Mouse (Mus musculus): ENCODE data around the gene Pcnx3. TPM values are rescaled to one million over a fixed set of nuclear protein-coding genes. Genes with fewer than 3 reads are reported as not detected.

Pcnx3 gene
- polyA plus RNA-seq, 1 experiment from 2014 or later, result 27.6 TPM

DNA sequence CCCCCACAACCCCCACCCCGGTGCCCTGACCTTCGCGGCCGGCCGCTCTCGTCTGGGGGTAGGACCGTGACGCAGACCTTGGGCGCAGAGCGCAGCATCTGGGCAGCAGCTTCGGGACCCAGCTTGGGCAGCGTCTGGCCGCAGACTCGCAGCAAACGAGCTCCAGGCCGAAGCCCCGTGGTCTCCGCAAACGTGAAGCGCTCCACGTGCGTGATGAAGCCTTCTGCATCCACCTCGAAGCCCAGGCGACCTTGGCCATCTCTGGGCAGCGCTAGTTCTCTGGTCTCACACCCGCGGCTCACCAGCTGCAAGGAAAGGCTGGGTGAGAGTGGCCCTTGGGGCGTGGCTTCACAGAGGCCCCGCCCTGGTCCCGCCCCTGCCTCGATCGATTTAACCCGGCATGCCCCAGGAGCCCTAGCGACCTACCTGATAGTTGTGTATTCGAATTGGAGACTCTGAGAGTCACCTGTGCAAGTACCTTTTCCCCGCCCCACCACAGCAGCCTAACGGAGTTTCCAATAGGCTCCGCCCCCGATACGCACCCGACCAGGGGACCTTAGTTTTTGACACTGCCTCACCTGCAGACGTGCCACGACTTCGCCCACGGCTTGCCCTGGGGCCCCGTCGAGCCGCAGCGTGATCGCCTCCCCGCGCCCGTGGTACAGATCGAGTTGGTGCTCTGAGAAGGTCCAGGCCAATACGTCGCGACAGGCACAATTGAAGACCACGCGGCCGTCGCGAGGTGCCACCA lies 34.6 kb downstream of the Pcnx3 start:
- Histone ChIP-seq H3K9me3 (ENCODE audit: control insufficient read depth, low read length) (no peaks in the 10 kb centered on the region), H3K4me3 (ENCODE audit: low read depth, low read length) (peak overlapping the region; percentile 36), H3K27me3 (replicated peaks; ENCODE audit: control insufficient read depth, insufficient read depth, low read length) (peaks cover 12% of the 10 kb centered on the region), H3K36me3 (ENCODE audit: control insufficient read depth, insufficient read depth, low read length) (peaks cover 28% of the 10 kb centered on the region), H3K4me2 (ENCODE audit: low read length) (peak overlapping the region; percentile 68), H3K9ac (ENCODE audit: low read length) (no peak overlapping the region; the same call in 1 of the 2 replicates), H3K4me1 (replicated peaks; ENCODE audit: control insufficient read depth, insufficient read depth, low read length) (peaks cover 9% of the 10 kb centered on the region), H3K27ac (ENCODE audit: low read depth) (no peak overlapping the region)
- ATAC-seq (replicated peaks; ENCODE audit: low FRiP score, low TSS enrichment, low read depth) (peak; percentile 71), DNase-seq (ENCODE audit: low spot score) (peak; percentile 87)
- WGBS, result 9% methylated on average over 61 of the region's 62 CpGs

DNA sequence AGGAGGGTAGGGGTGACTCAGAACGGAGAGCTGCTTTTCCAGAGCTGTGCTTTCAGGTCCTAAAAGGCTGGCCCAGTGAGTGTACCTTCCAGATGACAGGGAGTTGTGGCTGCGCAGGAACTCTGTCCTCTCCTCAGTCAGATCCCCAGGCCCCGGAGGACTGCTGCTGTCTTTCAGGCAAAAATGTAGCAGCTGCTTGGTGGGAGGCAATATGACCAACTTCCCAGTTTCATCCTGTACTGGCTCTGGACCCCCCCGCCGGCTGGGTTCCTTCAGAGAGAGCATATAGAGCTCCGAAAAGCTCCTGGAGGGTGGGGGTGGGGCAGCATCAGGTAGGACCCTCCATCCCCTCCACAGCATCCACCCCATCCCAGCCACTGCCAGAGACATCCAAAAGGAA lies 36.1 kb downstream of the Pcnx3 start:
- peaks cover 20% of the 10 kb centered on the region for H3K36me3 ChIP-seq (ENCODE audit: control insufficient read depth, insufficient read depth, low read length)
- ATAC-seq (replicated peaks; ENCODE audit: low FRiP score, low TSS enrichment, low read depth), result no peak
- DNase-seq (ENCODE audit: low spot score), result no peak

DNA sequence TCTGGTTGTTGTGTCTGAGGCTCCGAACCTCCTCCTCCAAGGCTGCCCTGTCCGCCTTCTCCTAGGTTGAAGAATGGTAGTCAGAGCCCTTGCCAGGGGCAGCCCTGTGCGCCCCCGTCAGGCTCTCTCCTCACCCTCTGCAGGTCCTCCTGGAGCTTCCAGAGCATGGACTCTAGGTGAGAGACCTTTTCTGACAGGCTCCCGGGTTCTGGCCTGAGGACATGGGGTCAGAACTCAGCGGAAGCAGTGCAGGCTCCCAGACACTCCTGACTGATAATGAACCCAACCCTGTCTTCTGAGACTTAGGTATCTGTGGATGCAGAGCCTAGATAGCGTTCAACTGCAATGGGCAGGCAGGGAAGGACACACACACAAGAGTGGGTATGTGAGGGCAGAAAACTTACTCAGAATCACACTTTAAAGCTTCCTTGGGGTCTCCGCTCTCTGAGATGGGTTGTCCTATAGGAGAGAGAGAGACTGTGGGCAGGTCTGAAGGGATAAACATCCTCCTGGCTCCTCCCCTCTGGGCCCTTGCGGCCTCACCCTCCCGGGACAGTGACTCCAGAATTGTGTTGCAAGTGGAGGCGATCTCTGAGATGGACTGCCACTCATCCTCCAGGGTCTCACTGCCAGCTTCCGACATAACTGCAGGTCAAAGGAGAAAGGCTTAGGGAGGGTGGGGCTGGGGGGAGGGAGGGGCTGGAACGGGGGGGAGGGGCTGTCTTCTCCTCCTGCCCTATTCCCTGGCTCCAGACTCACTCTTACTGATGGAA lies 37.0 kb downstream of the Pcnx3 start:
- 69% methylated on average over 12 of the region's 13 CpGs for WGBS
- Histone ChIP-seq H3K4me2 (ENCODE audit: low read length) (no peak overlapping the region), H3K27ac (ENCODE audit: low read depth) (no peak overlapping the region), H3K36me3 (ENCODE audit: control insufficient read depth, insufficient read depth, low read length) (peaks cover 29% of the 10 kb centered on the region), H3K9me3 (ENCODE audit: control insufficient read depth, low read length) (no peaks in the 10 kb centered on the region), H3K27me3 (replicated peaks; ENCODE audit: control insufficient read depth, insufficient read depth, low read length) (peaks cover 12% of the 10 kb centered on the region), H3K4me1 (replicated peaks; ENCODE audit: control insufficient read depth, insufficient read depth, low read length) (peaks cover 21% of the 10 kb centered on the region), H3K9ac (ENCODE audit: low read length) (no peak overlapping the region), H3K4me3 (ENCODE audit: low read depth, low read length) (no peak overlapping the region)
- ATAC-seq (replicated peaks; ENCODE audit: low FRiP score, low TSS enrichment, low read depth) (no peak), DNase-seq (ENCODE audit: low spot score) (no peak)

More for the DNA sequence above, 36.1 kb downstream of the Pcnx3 start:
- no peak overlapping the region for H3K9ac ChIP-seq (ENCODE audit: low read length)
- no peaks in the 10 kb centered on the region for H3K9me3 ChIP-seq (ENCODE audit: control insufficient read depth, low read length)
- H3K4me1 ChIP-seq (replicated peaks; ENCODE audit: control insufficient read depth, insufficient read depth, low read length), result peaks cover 21% of the 10 kb centered on the region
- H3K4me2 ChIP-seq (ENCODE audit: low read length), result no peak overlapping the region
- H3K27ac ChIP-seq (ENCODE audit: low read depth), result no peak overlapping the region
- H3K4me3 ChIP-seq (ENCODE audit: low read depth, low read length), result no peak overlapping the region
- H3K27me3 ChIP-seq (replicated peaks; ENCODE audit: control insufficient read depth, insufficient read depth, low read length), result peaks cover 12% of the 10 kb centered on the region
- WGBS, result 77% methylated on average over 6 of the region's 6 CpGs

DNA sequence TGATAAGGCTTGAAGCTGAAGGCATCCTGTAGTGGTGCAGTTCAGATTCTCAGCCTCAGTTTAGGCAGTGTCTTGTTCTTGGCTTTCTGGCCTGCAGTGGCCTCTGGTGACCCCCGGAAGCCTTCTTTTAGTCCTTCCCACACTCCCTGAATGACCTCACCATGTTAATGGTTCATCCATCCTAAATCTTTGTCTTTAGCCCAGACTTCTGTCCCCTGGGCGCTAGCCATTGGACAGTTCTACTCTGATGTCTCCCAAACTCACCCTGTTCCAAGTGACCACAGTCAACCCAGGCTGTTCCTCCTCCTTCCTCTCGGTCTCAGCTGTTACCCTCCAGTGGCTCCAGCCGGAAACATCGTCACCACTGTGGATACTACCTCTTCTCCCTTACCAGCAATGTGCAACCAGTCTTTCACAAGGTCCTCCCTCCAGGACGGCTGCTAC lies 39.4 kb downstream of the Pcnx3 start:
- Histone ChIP-seq H3K27me3 (replicated peaks; ENCODE audit: control insufficient read depth, insufficient read depth, low read length) (peaks cover 1% of the 10 kb centered on the region; the same call in 1 of the 2 replicates), H3K4me3 (ENCODE audit: low read depth, low read length) (peak overlapping the region; percentile 31), H3K36me3 (ENCODE audit: control insufficient read depth, insufficient read depth, low read length) (peaks cover 53% of the 10 kb centered on the region), H3K9me3 (ENCODE audit: control insufficient read depth, low read length) (no peaks in the 10 kb centered on the region), H3K9ac (ENCODE audit: low read length) (peak overlapping the region; percentile 31), H3K4me2 (ENCODE audit: low read length) (peak overlapping the region; percentile 64), H3K4me1 (replicated peaks; ENCODE audit: control insufficient read depth, insufficient read depth, low read length) (peaks cover 15% of the 10 kb centered on the region), H3K27ac (ENCODE audit: low read depth) (peak overlapping the region; percentile 86; the same call in 1 of the 2 replicates)
- ATAC-seq (replicated peaks; ENCODE audit: low FRiP score, low TSS enrichment, low read depth), result no peak
- 71% methylated on average over 6 of the region's 6 CpGs for WGBS
- no peak for DNase-seq (ENCODE audit: low spot score)

DNA sequence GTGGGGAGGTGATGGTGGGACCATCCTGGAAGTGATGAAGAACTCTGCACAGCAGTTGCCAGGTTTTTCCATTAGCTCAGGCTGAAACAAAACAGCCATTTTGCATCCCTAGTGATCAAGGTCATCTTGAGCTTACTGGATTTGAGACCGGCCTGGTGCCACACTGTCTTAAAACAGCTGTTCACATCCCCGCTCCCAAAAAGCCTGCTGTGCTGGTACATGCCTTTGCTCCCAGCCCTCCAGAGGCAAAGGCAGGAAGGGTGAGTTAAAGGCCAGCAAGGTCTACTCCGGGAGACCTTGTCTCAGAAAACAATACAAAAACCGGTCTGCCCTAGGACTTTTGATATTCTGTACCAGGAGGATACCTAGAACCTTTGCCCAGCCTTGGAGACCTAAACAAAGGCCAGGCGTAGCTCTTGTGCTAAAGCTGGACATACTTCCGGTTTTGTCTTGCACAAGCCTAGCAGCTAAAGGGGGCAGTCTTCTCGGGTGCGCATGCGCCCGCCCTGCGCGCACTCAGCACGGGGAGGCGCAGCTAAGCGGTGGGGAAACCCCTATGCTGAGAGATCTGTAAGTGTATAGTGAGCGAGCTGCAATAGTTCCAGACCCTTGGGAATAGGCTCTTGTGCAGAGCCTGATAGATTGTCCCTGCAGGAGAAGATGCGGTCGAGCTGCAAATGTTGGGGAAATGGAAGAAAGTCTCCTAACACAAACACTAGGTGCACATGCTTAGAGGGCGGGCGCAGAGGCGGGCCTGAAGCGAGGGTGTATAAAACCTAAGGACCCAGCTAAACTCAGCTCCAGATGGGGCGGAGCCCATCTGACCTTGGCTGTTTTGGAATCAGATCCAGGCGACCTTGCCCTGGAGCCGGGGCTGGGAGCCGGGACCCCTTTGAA lies 40.1 kb downstream of the Pcnx3 start:
- DNase-seq (ENCODE audit: low spot score) (peak; percentile 90), ATAC-seq (replicated peaks; ENCODE audit: low FRiP score, low TSS enrichment, low read depth) (peak; percentile 87)
- 9% methylated on average over 26 of the region's 26 CpGs for WGBS
- no peaks in the 10 kb centered on the region for H3K9me3 ChIP-seq (ENCODE audit: control insufficient read depth, low read length)
- H3K4me2 ChIP-seq (ENCODE audit: low read length), result peak overlapping the region; percentile 64
- H3K9ac ChIP-seq (ENCODE audit: low read length), result peak overlapping the region; percentile 31
- H3K4me1 ChIP-seq (replicated peaks; ENCODE audit: control insufficient read depth, insufficient read depth, low read length), result peaks cover 15% of the 10 kb centered on the region
- H3K4me3 ChIP-seq (ENCODE audit: low read depth, low read length), result peak overlapping the region; percentile 31
- no peaks in the 10 kb centered on the region for H3K27me3 ChIP-seq (replicated peaks; ENCODE audit: control insufficient read depth, insufficient read depth, low read length)
- H3K36me3 ChIP-seq (ENCODE audit: control insufficient read depth, insufficient read depth, low read length), result peaks cover 59% of the 10 kb centered on the region
- peak overlapping the region; percentile 86 for H3K27ac ChIP-seq (ENCODE audit: low read depth)

DNA sequence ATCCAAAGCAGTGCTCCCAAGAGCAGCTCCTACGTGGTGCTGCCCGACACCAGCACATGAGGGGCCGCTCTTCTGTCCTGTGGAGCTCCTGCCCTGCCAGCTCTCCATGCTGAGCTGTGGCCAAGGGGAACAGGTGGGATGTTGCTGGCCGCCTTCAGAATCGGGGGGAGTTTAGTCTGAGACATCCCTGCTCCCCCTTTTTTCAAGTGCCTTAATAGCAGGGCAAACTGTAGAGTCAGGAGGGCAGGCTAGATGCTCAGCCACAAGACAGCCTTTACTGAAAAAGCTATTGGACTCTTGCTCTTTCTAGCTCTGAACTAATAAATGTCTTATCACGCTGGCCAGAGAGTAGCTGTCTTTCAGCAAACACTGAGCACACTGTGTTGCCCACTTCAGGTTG lies 40.9 kb downstream of the Pcnx3 start:
- Histone ChIP-seq H3K4me1 (replicated peaks; ENCODE audit: control insufficient read depth, insufficient read depth, low read length) (peaks cover 15% of the 10 kb centered on the region), H3K27me3 (replicated peaks; ENCODE audit: control insufficient read depth, insufficient read depth, low read length) (no peaks in the 10 kb centered on the region), H3K27ac (ENCODE audit: low read depth) (peak overlapping the region; percentile 86; the same call in 1 of the 2 replicates), H3K36me3 (ENCODE audit: control insufficient read depth, insufficient read depth, low read length) (peaks cover 66% of the 10 kb centered on the region), H3K9me3 (ENCODE audit: control insufficient read depth, low read length) (no peaks in the 10 kb centered on the region), H3K4me2 (ENCODE audit: low read length) (no peak overlapping the region), H3K9ac (ENCODE audit: low read length) (no peak overlapping the region), H3K4me3 (ENCODE audit: low read depth, low read length) (no peak overlapping the region)
- no peak for ATAC-seq (replicated peaks; ENCODE audit: low FRiP score, low TSS enrichment, low read depth)
- 88% methylated on average over 6 of the region's 6 CpGs for WGBS
- DNase-seq (ENCODE audit: low spot score), result no peak

DNA sequence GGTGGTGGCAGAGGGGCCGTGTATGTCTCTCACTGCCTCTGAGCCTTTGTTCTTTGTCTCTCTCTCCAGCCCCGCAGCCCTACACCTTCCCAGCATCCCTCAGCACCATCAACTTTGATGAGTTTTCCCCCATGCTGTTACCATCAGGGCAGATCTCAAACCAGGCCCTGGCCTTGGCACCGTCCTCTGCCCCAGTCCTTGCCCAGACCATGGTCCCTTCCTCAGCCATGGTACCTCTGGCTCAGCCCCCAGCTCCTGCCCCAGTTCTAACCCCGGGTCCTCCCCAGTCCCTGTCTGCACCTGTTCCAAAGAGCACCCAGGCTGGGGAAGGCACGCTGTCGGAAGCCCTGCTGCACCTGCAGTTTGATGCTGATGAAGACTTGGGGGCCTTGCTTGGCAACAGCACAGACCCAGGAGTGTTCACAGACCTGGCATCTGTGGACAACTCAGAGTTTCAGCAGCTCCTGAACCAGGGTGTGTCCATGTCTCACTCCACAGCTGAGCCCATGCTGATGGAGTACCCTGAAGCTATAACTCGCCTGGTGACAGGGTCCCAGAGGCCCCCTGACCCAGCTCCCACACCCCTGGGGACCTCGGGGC lies 41.9 kb downstream of the Pcnx3 start:
- Histone ChIP-seq H3K4me2 (ENCODE audit: low read length) (no peak overlapping the region), H3K36me3 (ENCODE audit: control insufficient read depth, insufficient read depth, low read length) (peaks cover 69% of the 10 kb centered on the region), H3K4me3 (ENCODE audit: low read depth, low read length) (no peak overlapping the region), H3K9me3 (ENCODE audit: control insufficient read depth, low read length) (no peaks in the 10 kb centered on the region), H3K9ac (ENCODE audit: low read length) (no peak overlapping the region), H3K4me1 (replicated peaks; ENCODE audit: control insufficient read depth, insufficient read depth, low read length) (peaks cover 15% of the 10 kb centered on the region), H3K27ac (ENCODE audit: low read depth) (no peak overlapping the region), H3K27me3 (replicated peaks; ENCODE audit: control insufficient read depth, insufficient read depth, low read length) (no peaks in the 10 kb centered on the region)
- DNase-seq (ENCODE audit: low spot score), result no peak
- 89% methylated on average over 8 of the region's 8 CpGs for whole genome bisulfite sequencing
- ATAC-seq (replicated peaks; ENCODE audit: low FRiP score, low TSS enrichment, low read depth), result no peak

DNA sequence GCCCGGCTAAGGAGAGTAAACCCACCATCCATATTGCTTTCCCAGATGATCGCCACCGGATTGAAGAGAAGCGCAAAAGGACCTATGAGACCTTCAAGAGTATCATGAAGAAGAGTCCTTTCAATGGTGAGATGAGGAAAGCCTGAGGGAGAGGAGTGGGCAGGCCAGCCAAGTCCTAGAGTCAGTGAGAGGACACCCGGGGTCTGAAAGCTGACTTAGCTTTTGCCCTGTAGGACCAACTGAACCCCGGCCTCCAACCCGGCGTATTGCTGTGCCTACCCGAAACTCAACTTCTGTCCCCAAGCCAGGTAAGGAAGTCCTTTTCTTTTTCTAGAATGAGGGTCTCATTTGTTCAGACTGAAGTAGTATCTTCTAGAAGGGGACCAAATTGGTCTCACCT lies 43.4 kb downstream of the Pcnx3 start:
- ATAC-seq (replicated peaks; ENCODE audit: low FRiP score, low TSS enrichment, low read depth) (no peak), DNase-seq (ENCODE audit: low spot score) (no peak)
- Histone ChIP-seq H3K4me2 (ENCODE audit: low read length) (no peak overlapping the region), H3K9me3 (ENCODE audit: control insufficient read depth, low read length) (no peaks in the 10 kb centered on the region), H3K27ac (ENCODE audit: low read depth) (no peak overlapping the region), H3K9ac (ENCODE audit: low read length) (no peak overlapping the region), H3K27me3 (replicated peaks; ENCODE audit: control insufficient read depth, insufficient read depth, low read length) (no peaks in the 10 kb centered on the region), H3K4me1 (replicated peaks; ENCODE audit: control insufficient read depth, insufficient read depth, low read length) (peaks cover 15% of the 10 kb centered on the region), H3K36me3 (ENCODE audit: control insufficient read depth, insufficient read depth, low read length) (peaks cover 76% of the 10 kb centered on the region), H3K4me3 (ENCODE audit: low read depth, low read length) (no peak overlapping the region)
- 93% methylated on average over 9 of the region's 9 CpGs for WGBS
